Comparison of ENCODE assay signal across 15 mouse cellular contexts in the genomic region with DNA sequence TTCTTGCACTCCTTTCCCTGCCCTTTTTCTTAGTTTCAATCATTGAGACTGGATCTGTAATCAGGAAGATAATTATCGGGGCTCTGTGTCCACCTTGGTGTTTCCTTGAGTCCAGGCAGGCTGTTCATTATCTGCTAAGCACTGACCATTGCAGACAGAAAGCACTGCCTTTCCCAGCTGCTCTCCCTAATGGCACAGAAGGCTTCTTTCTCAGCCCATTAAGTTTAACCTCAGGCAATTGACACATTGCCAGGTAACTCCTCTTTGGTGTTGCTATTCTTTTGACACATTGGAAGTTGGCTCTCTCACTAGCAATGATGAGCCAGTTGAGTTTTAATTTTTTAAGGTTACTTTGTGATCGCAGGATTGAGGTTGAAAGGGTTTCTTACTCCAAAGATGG.
DNase-seq lines count a peak whose midpoint lies in the region.
"Had no signal": no experiment of that assay in that cellular context is flagged by ENCODE, and none has a peak within 500 bp of the region (broad histone marks: within the 10 kb centered on the region; RNA-seq: fewer than 3 reads in every experiment).

No protein-coding gene starts in this region.

- peak; percentile 15 to 22 for DNase-seq in cerebellum, postnatal 14 days
- no peak for DNase-seq in cerebellum, postnatal 25 days
- peak; percentile 7 for DNase-seq in left cerebral cortex, postnatal 4 days
- no peak for DNase-seq in left cerebral cortex, postnatal 36 days (ENCODE audit: low spot score in 2 of 2)
- peak; percentile 4 for DNase-seq in retina, postnatal 1 day
- no peak for DNase-seq in retina, embryonic 14.5 days (ENCODE audit: low spot score)
- no peak for DNase-seq in kidney, adult 18-20 months
- DNase-seq: adrenal gland, adult 2 months; adrenal gland, postnatal 25 days; cerebellum, adult 11 months; embryo, embryonic 11 days; gastrocnemius, postnatal 10 days; heart, adult 18-20 months; heart, postnatal 10 days; heart, postnatal 4 days had no signal

- intact Hi-C loops in left cerebral cortex, postnatal 4 days (cut with DNase I): no loop called here
- intact Hi-C loops in left cerebral cortex, postnatal 36 days (cut with DNase I): no loop called here

Comparison
In these comparisons a context has a peak if more than half of its experiments do, and no peak if none do; other contexts are left out.
1. DNase-seq: peak in cerebellum, postnatal 14 days (2 of 2), left cerebral cortex, postnatal 4 days (single experiment) and retina, postnatal 1 day (single experiment); none in cerebellum, postnatal 25 days (0 of 2), left cerebral cortex, postnatal 36 days (0 of 2), retina, embryonic 14.5 days (single experiment) and kidney, adult 18-20 months (single experiment).